Comparison of ENCODE assay signal across 9 mouse cellular contexts in genomic region chr7:27354783-27355182, GRCm38 (mm10). TPM values are rescaled to one million over a fixed set of nuclear protein-coding genes. Genes with fewer than 3 reads are reported as not detected.
DNase-seq lines count a peak whose midpoint lies in the region; ATAC-seq lines count a peak whose summit lies in the region.
"Had no signal": no experiment of that assay in that cellular context is flagged by ENCODE, and none has a peak within 500 bp of the region (broad histone marks: within the 10 kb centered on the region; RNA-seq: fewer than 3 reads in every experiment).

No protein-coding gene starts in this region.

- peaks cover 30% of the 10 kb centered on the region for H3K36me3 ChIP-seq in heart, embryonic 12.5 days
- peaks cover 37% of the 10 kb centered on the region for H3K36me3 ChIP-seq in embryonic facial prominence, embryonic 10.5 days (replicated peaks)
- H3K36me3 ChIP-seq in intestine, embryonic 15.5 days = 0 out of 2 replicates have a peak, but pooled peaks cover 5% of the 10 kb centered on the region
- H3K36me3 ChIP-seq in midbrain, embryonic 14.5 days (ENCODE audit: control insufficient read depth, insufficient read depth, low read length) = peaks cover 32% of the 10 kb centered on the region

- H3K27ac ChIP-seq in heart, embryonic 12.5 days (ENCODE audit: poor library complexity, severe bottlenecking) = no peak overlapping the region
- no peak overlapping the region for H3K27ac ChIP-seq in embryonic facial prominence, embryonic 10.5 days (replicated peaks)
- no peak overlapping the region for H3K27ac ChIP-seq in intestine, embryonic 15.5 days
- no peak overlapping the region for H3K27ac ChIP-seq in midbrain, embryonic 14.5 days (replicated peaks; ENCODE audit: low read depth, low read length)

- intact Hi-C loops in heart, postnatal 36 days (cut with DNase I) = loop anchor here (2.0 to 5.0 kb wide), 3 partner anchors 16 to 318 kb away; partner anchors contain the start of genes Map3k10 and Sertad3

- no peaks in the 10 kb centered on the region for H3K27me3 ChIP-seq in heart, embryonic 12.5 days (replicated peaks)
- peaks cover 28% of the 10 kb centered on the region for H3K27me3 ChIP-seq in embryonic facial prominence, embryonic 10.5 days (replicated peaks; ENCODE audit: low read depth, poor library complexity, severe bottlenecking)
- no peaks in the 10 kb centered on the region for H3K27me3 ChIP-seq in intestine, embryonic 15.5 days (replicated peaks)
- peaks cover 22% of the 10 kb centered on the region for H3K27me3 ChIP-seq in midbrain, embryonic 14.5 days (ENCODE audit: control insufficient read depth, insufficient read depth, low read length)

- no peaks in the 10 kb centered on the region for H3K9me3 ChIP-seq in heart, embryonic 12.5 days (replicated peaks)
- 0 out of 2 replicates have a peak, but pooled peaks cover 5% of the 10 kb centered on the region for H3K9me3 ChIP-seq in embryonic facial prominence, embryonic 10.5 days
- H3K9me3 ChIP-seq in intestine, embryonic 15.5 days = no peaks in the 10 kb centered on the region
- H3K9me3 ChIP-seq in midbrain, embryonic 14.5 days (ENCODE audit: control insufficient read depth, low read length) = no peaks in the 10 kb centered on the region

- H3K4me2 ChIP-seq in heart, embryonic 12.5 days = peak overlapping the region; percentile 90
- H3K4me2 ChIP-seq in intestine, embryonic 15.5 days (replicated peaks) = peak overlapping the region; percentile 82
- peak overlapping the region; percentile 54 for H3K4me2 ChIP-seq in midbrain, embryonic 14.5 days (ENCODE audit: low read length)

- peak overlapping the region; percentile 80 for H3K4me3 ChIP-seq in heart, embryonic 12.5 days
- peak overlapping the region; percentile 81 for H3K4me3 ChIP-seq in embryonic facial prominence, embryonic 10.5 days
- 0 out of 2 replicates have a peak overlapping the region, but pooled peaks have one; percentile 2 for H3K4me3 ChIP-seq in intestine, embryonic 15.5 days (replicated peaks)
- peak overlapping the region; percentile 69 for H3K4me3 ChIP-seq in midbrain, embryonic 14.5 days (replicated peaks; ENCODE audit: low read depth, low read length)

- ATAC-seq in heart, embryonic 12.5 days (ENCODE audit: insufficient number of reproducible peaks, low FRiP score) = no peak
- no peak for ATAC-seq in intestine, embryonic 15.5 days
- ATAC-seq in midbrain, embryonic 14.5 days (ENCODE audit: low FRiP score, low TSS enrichment) = no peak

- 33% methylated on average over 4 of the region's 4 CpGs for WGBS in heart, embryonic 12.5 days
- 55% methylated on average over 4 of the region's 4 CpGs for WGBS in embryonic facial prominence, embryonic 10.5 days
- 45% methylated on average over 4 of the region's 4 CpGs for WGBS in intestine, embryonic 15.5 days
- WGBS in midbrain, embryonic 14.5 days = 52% methylated on average over 4 of the region's 4 CpGs

- no peak for DNase-seq in heart, postnatal 36 days
- DNase-seq in embryonic facial prominence, embryonic 10.5 days (ENCODE audit: low spot score) = no peak
- no peak for DNase-seq in midbrain, embryonic 14.5 days
- no peak for DNase-seq in thymus, postnatal 10 days (ENCODE audit: low spot score in 2 of 2)
- no peak for DNase-seq in cerebellum, adult 18-20 months
- no peak for DNase-seq in kidney, adult 18-20 months

- H3K9ac ChIP-seq in heart, embryonic 12.5 days = no peak overlapping the region
- no peak overlapping the region for H3K9ac ChIP-seq in intestine, embryonic 15.5 days
- peak overlapping the region; percentile 60 for H3K9ac ChIP-seq in midbrain, embryonic 14.5 days (replicated peaks; ENCODE audit: low read length)

- peaks cover 24% of the 10 kb centered on the region for H3K4me1 ChIP-seq in heart, embryonic 12.5 days (replicated peaks)
- H3K4me1 ChIP-seq in embryonic facial prominence, embryonic 10.5 days = peaks cover 31% of the 10 kb centered on the region
- H3K4me1 ChIP-seq in intestine, embryonic 15.5 days (replicated peaks) = peaks cover 18% of the 10 kb centered on the region
- H3K4me1 ChIP-seq in midbrain, embryonic 14.5 days (ENCODE audit: control insufficient read depth, insufficient read depth, low read length) = peaks cover 15% of the 10 kb centered on the region

RNA-seq across cellular contexts. Expression of gene Shkbp1, which starts 1.0 kb away (rescaled TPM):
- polyA plus RNA-seq in heart, embryonic 12.5 days (2016; fragmentation: Nextera tagmentation; extraction: Ambion mirVana) = 35.4 and 39.4 TPM in 2 replicates
- 1 to 10 TPM; 6.5 to 7.5 TPM for total RNA-seq in heart, postnatal 36 days (2021)
- polyA plus RNA-seq in embryonic facial prominence, embryonic 10.5 days (2016; fragmentation: Nextera tagmentation; extraction: Ambion mirVana) = 73.2 and 80.3 TPM in 2 replicates
- polyA plus RNA-seq in intestine, embryonic 15.5 days (2015; fragmentation: Nextera tagmentation; extraction: Ambion mirVana) = 35.0 and 35.5 TPM in 2 replicates
- polyA plus RNA-seq in midbrain, embryonic 14.5 days (2014; fragmentation: Nextera tagmentation; extraction: Ambion mirVana) = 50.4 and 52.5 TPM in 2 replicates

RNA-seq across cellular contexts. Expression of gene Gm20479, which starts 2.4 kb away (rescaled TPM):
- 1.2 and 1.5 TPM in 2 replicates for polyA plus RNA-seq in heart, embryonic 12.5 days (2016; fragmentation: Nextera tagmentation; extraction: Ambion mirVana)
- total RNA-seq in heart, postnatal 36 days (2021) = not detected
- not detected in 2 replicates for polyA plus RNA-seq in embryonic facial prominence, embryonic 10.5 days (2016; fragmentation: Nextera tagmentation; extraction: Ambion mirVana)
- 1.8 TPM in 1 of 2 replicates, not detected in the other for polyA plus RNA-seq in intestine, embryonic 15.5 days (2015; fragmentation: Nextera tagmentation; extraction: Ambion mirVana)
- not detected in 2 replicates for polyA plus RNA-seq in midbrain, embryonic 14.5 days (2014; fragmentation: Nextera tagmentation; extraction: Ambion mirVana)
- polyA plus RNA-seq: C2C12 had no signal

RNA-seq across cellular contexts. Expression of gene Ltbp4, which starts 17.3 kb away (rescaled TPM):
- polyA plus RNA-seq in heart, embryonic 12.5 days (2016; fragmentation: Nextera tagmentation; extraction: Ambion mirVana) = 53.9 and 57.1 TPM in 2 replicates
- total RNA-seq in heart, postnatal 36 days (2021) = 100 to 1,000 TPM; 207 to 236 TPM
- 7.1 and 8.8 TPM in 2 replicates for polyA plus RNA-seq in embryonic facial prominence, embryonic 10.5 days (2016; fragmentation: Nextera tagmentation; extraction: Ambion mirVana)
- polyA plus RNA-seq in intestine, embryonic 15.5 days (2015; fragmentation: Nextera tagmentation; extraction: Ambion mirVana) = 75.9 and 92.8 TPM in 2 replicates
- polyA plus RNA-seq in midbrain, embryonic 14.5 days (2014; fragmentation: Nextera tagmentation; extraction: Ambion mirVana) = 6.4 and 7.4 TPM in 2 replicates

Comparison
In these comparisons a context has a peak if more than half of its experiments do, and no peak if none do; other contexts are left out.
1. H3K4me3 ChIP-seq: peak in every context shown above with its lines; median percentile 81 in embryonic facial prominence, embryonic 10.5 days; 80 in heart, embryonic 12.5 days; 69 in midbrain, embryonic 14.5 days; 2 in intestine, embryonic 15.5 days.